Mouse (Mus musculus): ENCODE measurements around the gene Olfr209. TPM values are rescaled to one million over a fixed set of nuclear protein-coding genes. Genes with fewer than 3 reads are reported as not detected.

Gene Olfr209
- polyA plus RNA-seq, 1 experiment from 2014 or later: not detected

GRCm38 (mm10) chr16:59318148-59318547, 45.6 kb downstream of the Olfr209 start, which contains the start of gene Olfr204:
Gene Olfr204, minus strand, starts transcription at chr16:59318248.
- H3K27me3 ChIP-seq (replicated peaks; ENCODE audit: low read depth, poor library complexity, severe bottlenecking): no peaks in the 10 kb centered on the region
- H3K27ac ChIP-seq (replicated peaks): no peak within 1 kb of the TSS
- no peaks in the 10 kb centered on the region for H3K36me3 ChIP-seq (replicated peaks)
- H3K9me3 ChIP-seq: no peaks in the 10 kb centered on the region
- DNase-seq (ENCODE audit: low spot score): no peak
- no peaks in the 10 kb centered on the region for H3K4me1 ChIP-seq
- no peak within 1 kb of the TSS for H3K4me3 ChIP-seq

Other genes starting within 250 kb of the Olfr209 start
- gene Olfr194, start 242.9 kb downstream of the Olfr209 start, polyA plus RNA-seq (2016; fragmentation: Nextera tagmentation; extraction: Ambion mirVana): not detected in 2 replicates
- not detected in 2 replicates for gene Olfr195, start 216.9 kb downstream of the Olfr209 start, polyA plus RNA-seq (2016; fragmentation: Nextera tagmentation; extraction: Ambion mirVana)
- not detected in 2 replicates for gene Olfr196, start 193.5 kb downstream of the Olfr209 start, polyA plus RNA-seq (2016; fragmentation: Nextera tagmentation; extraction: Ambion mirVana)
- gene Olfr198, start 160.5 kb downstream of the Olfr209 start, polyA plus RNA-seq (2016; fragmentation: Nextera tagmentation; extraction: Ambion mirVana): not detected in 2 replicates
- gene Olfr199, start 144.2 kb downstream of the Olfr209 start, polyA plus RNA-seq (2016; fragmentation: Nextera tagmentation; extraction: Ambion mirVana): not detected in 2 replicates
- not detected in 2 replicates for gene Olfr201, start 91.4 kb downstream of the Olfr209 start, polyA plus RNA-seq (2016; fragmentation: Nextera tagmentation; extraction: Ambion mirVana)
- gene Olfr202, start 77.2 kb downstream of the Olfr209 start, polyA plus RNA-seq (2016; fragmentation: Nextera tagmentation; extraction: Ambion mirVana): not detected in 2 replicates
- gene Olfr203, start 65.1 kb downstream of the Olfr209 start, polyA plus RNA-seq (2016; fragmentation: Nextera tagmentation; extraction: Ambion mirVana): not detected in 2 replicates
- gene Olfr204, start 45.7 kb downstream of the Olfr209 start, polyA plus RNA-seq (2016; fragmentation: Nextera tagmentation; extraction: Ambion mirVana): not detected in 2 replicates
- gene Olfr205, start 32.9 kb downstream of the Olfr209 start, polyA plus RNA-seq (2016; fragmentation: Nextera tagmentation; extraction: Ambion mirVana): not detected in 2 replicates
- not detected in 2 replicates for gene Olfr206, start 14.7 kb downstream of the Olfr209 start, polyA plus RNA-seq (2016; fragmentation: Nextera tagmentation; extraction: Ambion mirVana)
- gene Gabrr3, start 43.3 kb upstream of the Olfr209 start, polyA plus RNA-seq (2016; fragmentation: Nextera tagmentation; extraction: Ambion mirVana): 0.05 and 0.06 TPM in 2 replicates
- gene Riox2, start 107.8 kb upstream of the Olfr209 start, polyA plus RNA-seq (2016; fragmentation: Nextera tagmentation; extraction: Ambion mirVana): 37.1 and 41.4 TPM in 2 replicates
- 6.9 and 7.1 TPM in 2 replicates for gene Crybg3, start 237.0 kb upstream of the Olfr209 start, polyA plus RNA-seq (2016; fragmentation: Nextera tagmentation; extraction: Ambion mirVana)

All from embryonic facial prominence, embryonic 10.5 days (tissue).